Mouse (Mus musculus) spleen, adult 2 months (tissue): ENCODE data around the gene Map2k6. TPM values are rescaled to one million over a fixed set of nuclear protein-coding genes. Genes with fewer than 3 reads are reported as not detected.

Experiments
- DNase-seq, 2 experiments: peaks; one replicate each; pipeline versions ENCODE4 v3.0.0 to v3.0.0-alpha.2; 2012 to 2021; ENCODE audit warnings: low spot score in 2 of 2, low read depth in 1 of 2
- H3K27ac ChIP-seq: fragments of 200-500 bp; 2 replicates; pipeline ENCODE4 v1.5.1; 2012; ENCODE audit warnings: low read length, inconsistent platforms; ENCODE audit not compliant: insufficient read depth
- H3K27me3 ChIP-seq: fragments of 200-500 bp; 2 replicates; pipeline ENCODE4 v1.6.1; 2012; ENCODE audit warnings: mild to moderate bottlenecking, moderate library complexity, low read length, inconsistent platforms; ENCODE audit not compliant: control insufficient read depth, insufficient read depth
- H3K36me3 ChIP-seq: fragments of 200-500 bp; 2 replicates; pipeline ENCODE4 v1.6.1; 2012; ENCODE audit warnings: mild to moderate bottlenecking, low read length, inconsistent platforms; ENCODE audit not compliant: control insufficient read depth, insufficient read depth
- H3K4me1 ChIP-seq: fragments of 200-500 bp; 2 replicates; pipeline ENCODE4 v1.6.1; 2011; ENCODE audit warnings: inconsistent platforms; ENCODE audit not compliant: control insufficient read depth, insufficient read depth, insufficient read length
- H3K4me3 ChIP-seq: fragments of 200-500 bp; 2 replicates; pipeline ENCODE4 v1.5.1; 2011; ENCODE audit warnings: mild to moderate bottlenecking, inconsistent platforms; ENCODE audit not compliant: insufficient read depth, insufficient read length; ENCODE audit errors: extremely low read depth
- CTCF ChIP-seq: fragments of 200-500 bp; IDR thresholded peaks from 2 replicates; pipeline ENCODE4 v1.5.1; 2011; ENCODE audit warnings: mild to moderate bottlenecking, inconsistent platforms; ENCODE audit not compliant: insufficient read depth, insufficient read length, insufficient replicate concordance; ENCODE audit errors: extremely low read depth
- POLR2A ChIP-seq: fragments of 200-500 bp; IDR thresholded peaks from 2 replicates; pipeline ENCODE4 v1.6.1; 2011; ENCODE audit warnings: low read depth, low read length, inconsistent platforms
- WGBS: fragments of 180-500 bp; shearing (Covaris S2); methylation state at CpG from one replicate; pipeline ENCODE4 v1.1.7; 2018; 5-methylcytosine and 5-hydroxymethylcytosine counted together
- polyA plus RNA-seq: library from polyadenylated mRNA; depleted of rRNA; stranded (reverse); fragments of >200 nt; gene quantifications from 2 replicates; pipeline ENCODE4 v1.2.3, GENCODE M21; 2012

The Map2k6 gene
- polyA plus RNA-seq, 1 experiment: 2.1 TPM

- H3K36me3 ChIP-seq: no peaks in the 10 kb centered on the region
- no peak overlapping the region for H3K27ac ChIP-seq
- H3K4me1 ChIP-seq: no peaks in the 10 kb centered on the region
- no peak for DNase-seq
- 88% methylated on average over 2 of the region's 2 CpGs for WGBS
- TF ChIP-seq CTCF (no peak), POLR2A (no peak)
- H3K4me3 ChIP-seq: no peak overlapping the region
- H3K27me3 ChIP-seq: no peaks in the 10 kb centered on the region
Observed at GRCm38 (mm10) chr11:110471362-110471761, 72.4 kb downstream of the Map2k6 start.

DNA sequence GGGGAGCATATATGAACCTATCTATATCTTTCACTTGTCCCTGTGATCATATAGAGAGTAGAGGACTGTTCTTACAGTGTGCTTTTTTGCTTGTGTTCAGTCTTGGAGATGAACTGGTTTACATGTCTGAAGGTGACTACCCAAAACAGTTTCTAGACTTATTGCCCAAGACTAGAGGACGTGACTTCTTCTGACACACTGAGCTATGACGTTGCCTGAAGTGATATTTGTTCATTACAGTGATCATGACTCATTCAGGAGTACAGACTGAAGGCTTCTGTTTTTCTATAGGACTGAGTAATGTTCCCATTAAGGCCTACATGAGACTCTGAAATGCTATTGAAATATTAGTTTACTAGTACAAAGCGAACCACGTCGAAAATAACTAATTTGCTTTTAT is 73.2 kb downstream of the Map2k6 start:
- TF ChIP-seq POLR2A: no peak
- no peak for TF ChIP-seq CTCF
- Histone ChIP-seq H3K4me3 (no peak overlapping the region), H3K36me3 (no peaks in the 10 kb centered on the region), H3K27ac (no peak overlapping the region), H3K4me1 (no peaks in the 10 kb centered on the region), H3K27me3 (no peaks in the 10 kb centered on the region)
- no peak for DNase-seq
- WGBS: 91% methylated on average over 5 of the region's 5 CpGs

DNA sequence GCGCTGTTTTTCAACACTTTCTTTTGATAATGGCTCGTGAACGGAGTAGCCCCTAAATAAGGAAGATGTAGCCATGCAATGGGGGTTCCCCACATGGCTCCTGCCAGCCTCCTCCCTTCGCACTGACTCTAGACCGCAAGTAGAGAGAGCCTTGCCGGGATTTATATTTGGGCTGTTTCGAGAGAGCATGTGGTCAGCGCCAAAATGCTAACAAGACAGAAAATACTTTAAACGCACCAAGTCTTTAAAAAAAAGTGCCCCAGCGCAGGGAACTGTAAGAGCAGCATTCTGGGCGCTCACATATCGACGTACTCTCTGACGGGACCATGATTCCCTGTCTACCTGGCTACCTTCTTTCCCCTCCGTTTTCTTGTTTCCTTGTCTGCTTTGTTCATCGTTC is 74.6 kb downstream of the Map2k6 start:
- H3K27ac ChIP-seq: no peak overlapping the region
- DNase-seq: no peak
- no peak for TF ChIP-seq CTCF
- TF ChIP-seq POLR2A: no peak
- H3K4me3 ChIP-seq: no peak overlapping the region
- 0 out of 2 replicates have a peak, but pooled peaks cover 1% of the 10 kb centered on the region for H3K4me1 ChIP-seq
- H3K27me3 ChIP-seq: no peaks in the 10 kb centered on the region
- 92% methylated on average over 16 of the region's 16 CpGs for WGBS
- no peaks in the 10 kb centered on the region for H3K36me3 ChIP-seq

- H3K36me3 ChIP-seq: no peaks in the 10 kb centered on the region
- no peak for DNase-seq
- H3K4me3 ChIP-seq: no peak overlapping the region
- 54% methylated on average over 5 of the region's 5 CpGs for WGBS
- no peak overlapping the region for H3K27ac ChIP-seq
- peaks cover 5% of the 10 kb centered on the region; the same call in 1 of the 2 replicates for H3K4me1 ChIP-seq
- no peaks in the 10 kb centered on the region for H3K27me3 ChIP-seq
- no peak for TF ChIP-seq POLR2A
- no peak for TF ChIP-seq CTCF
Observed at GRCm38 (mm10) chr11:110476361-110477151, 77.6 kb downstream of the Map2k6 start.

- H3K27me3 ChIP-seq: no peaks in the 10 kb centered on the region
- H3K4me1 ChIP-seq: peaks cover 5% of the 10 kb centered on the region; the same call in 1 of the 2 replicates
- no peak for DNase-seq
- 88% methylated on average over 18 of the region's 18 CpGs for WGBS
- TF ChIP-seq POLR2A (no peak), CTCF (no peak)
- H3K4me3 ChIP-seq: no peak overlapping the region
- H3K36me3 ChIP-seq: no peaks in the 10 kb centered on the region
- H3K27ac ChIP-seq: no peak overlapping the region
Observed at GRCm38 (mm10) chr11:110477961-110478869, 79.3 kb downstream of the Map2k6 start.

GRCm38 (mm10) chr11:110478978-110479384 is 80.1 kb downstream of the Map2k6 start:
- peaks cover 5% of the 10 kb centered on the region; the same call in 1 of the 2 replicates for H3K4me1 ChIP-seq
- TF ChIP-seq POLR2A (no peak), CTCF (no peak)
- no peak overlapping the region for H3K4me3 ChIP-seq
- no peaks in the 10 kb centered on the region for H3K27me3 ChIP-seq
- no peak for DNase-seq
- no peak overlapping the region for H3K27ac ChIP-seq
- WGBS: 11% methylated on average over 5 of the region's 6 CpGs
- H3K36me3 ChIP-seq: no peaks in the 10 kb centered on the region
